Mouse (Mus musculus): ENCODE data around the gene Znhit2. TPM values are rescaled to one million over a fixed set of nuclear protein-coding genes. Genes with fewer than 3 reads are reported as not detected.
A peak's percentile ranks its signal among the peaks of the same experiment; 100 is the strongest.

The Znhit2 gene
- total and polyA plus RNA-seq, 3 experiments = 27.0 to 37.3 TPM; not detected in 1

DNA sequence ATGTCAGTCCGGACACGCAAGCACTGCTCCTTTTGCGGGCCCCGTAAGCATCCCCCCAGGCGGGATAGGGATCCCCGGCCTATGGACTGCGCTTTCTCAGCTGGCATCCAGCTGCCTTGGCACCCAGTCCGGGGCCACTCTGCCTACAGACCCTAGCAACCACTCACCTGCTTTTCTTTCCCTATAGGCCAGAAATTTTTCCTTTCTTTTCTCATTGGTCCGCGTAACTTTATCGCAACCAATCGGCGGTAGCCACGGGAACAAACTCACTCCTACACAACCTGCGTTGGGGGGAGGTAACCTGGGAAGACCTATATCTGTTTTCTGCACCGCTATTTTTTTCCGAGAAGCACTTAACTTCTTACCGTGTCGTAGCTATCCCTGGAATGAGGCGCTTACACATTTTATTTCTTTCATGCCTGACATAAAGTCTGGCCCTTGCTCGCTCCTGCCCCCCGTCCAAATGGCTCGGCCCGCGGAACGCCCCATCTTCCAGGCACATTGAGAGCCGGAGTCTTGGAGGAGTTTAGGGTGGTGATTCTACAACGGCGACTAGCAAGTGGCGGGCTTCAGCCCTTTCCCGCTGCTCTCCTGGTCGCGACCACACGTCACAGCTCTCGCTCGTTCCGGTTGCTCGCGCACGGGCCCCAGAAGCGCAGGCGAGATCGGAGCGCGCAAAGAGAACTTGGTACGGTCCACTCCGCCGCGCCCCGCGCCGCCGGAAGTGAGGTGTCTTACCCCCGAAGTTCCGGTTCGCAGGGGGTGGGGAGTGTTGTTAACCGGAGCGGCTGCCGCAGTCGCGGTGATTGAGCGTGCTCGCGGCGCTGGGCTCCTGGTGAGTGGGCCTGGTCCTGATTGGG is 14.5 kb upstream of the Znhit2 start, which contains the start of gene Syvn1:
Syvn1 (plus strand) TSS at position 283 of the 860 bp plus-strand sequence.
- peaks cover under 1 to 12% of the 10 kb centered on the region in 2 experiments; a peak in 2 of 4 replicates for H3K36me3 ChIP-seq (ENCODE audit: control insufficient read depth in 1 of 2, insufficient read depth in 2 of 2, low read length in 2 of 2)
- peaks cover 3 to 23% of the 10 kb centered on the region in 2 experiments; a peak in 3 of 4 replicates for H3K4me1 ChIP-seq (ENCODE audit: control insufficient read depth in 1 of 2, insufficient read depth in 2 of 2, low read length in 2 of 2)
- peaks cover 22% of the 10 kb centered on the region for H3K79me2 ChIP-seq (ENCODE audit: control insufficient read depth, insufficient read depth, low read length, poor library complexity)
- peak within 1 kb of the TSS; percentile 61 to 81 for H3K4me3 ChIP-seq (ENCODE audit: control insufficient read depth in 1 of 2, insufficient read depth in 1 of 2, low read depth in 2 of 2, low read length in 2 of 2)
- no peaks in the 10 kb centered on the region for H3K27me3 ChIP-seq (ENCODE audit: control insufficient read depth in 1 of 2, insufficient read depth in 2 of 2, low read length in 2 of 2)
- H3K9me3 ChIP-seq (replicated peaks; ENCODE audit: insufficient read depth, low read length) = no peaks in the 10 kb centered on the region
- peak; percentile 98 for DNase-seq (ENCODE audit: low read depth, low spot score)
- peak within 1 kb of the TSS; percentile 77 for H3K9ac ChIP-seq (ENCODE audit: control insufficient read depth, low read depth, low read length, poor library complexity, severe bottlenecking)
- peak within 1 kb of the TSS; percentile 94 for H3K27ac ChIP-seq (ENCODE audit: control insufficient read depth, low read depth, low read length)
- TF ChIP-seq TCF12 (IDR thresholded peaks at IDR 0.05; ENCODE audit: low read depth, low read length) = peak; percentile 53
- TF ChIP-seq KAT2A (conservative IDR thresholded peaks at IDR 0.05; ENCODE audit: low read depth, low read length) = peak; percentile 36; the same call in 1 of the 2 replicates
- no peak for TF ChIP-seq GABPA (IDR thresholded peaks at IDR 0.05; ENCODE audit: low read depth, low read length)
- peak; percentile 52 for TF ChIP-seq NRF1 (IDR thresholded peaks at IDR 0.05; ENCODE audit: insufficient read depth, low read depth, low read length, poor library complexity, severe bottlenecking)
- peak; percentile 59; the same call in 1 of the 2 replicates for TF ChIP-seq ELF1 (IDR thresholded peaks at IDR 0.05; ENCODE audit: low read depth, low read length)
- TF ChIP-seq TAL1 (IDR thresholded peaks at IDR 0.05; ENCODE audit: low read length) = no peak
- TF ChIP-seq HCFC1 (IDR thresholded peaks at IDR 0.05; ENCODE audit: low read depth, low read length) = peak; percentile 83
- TF ChIP-seq MXI1 (IDR thresholded peaks at IDR 0.05; ENCODE audit: low read depth, low read length) = peak; percentile 79
- no peak for TF ChIP-seq E2F4 (IDR thresholded peaks at IDR 0.05; ENCODE audit: borderline replicate concordance, low read depth, low read length)
- TF ChIP-seq EP300 (IDR thresholded peaks at IDR 0.05; ENCODE audit: low read depth in 1 of 2, low read length in 2 of 2) = no peak
- TF ChIP-seq BHLHE40 (IDR thresholded peaks at IDR 0.05; ENCODE audit: borderline replicate concordance, low read depth, low read length) = 0 out of 2 replicates have a peak, but pooled peaks have one; percentile 10
- TF ChIP-seq ZC3H11A (IDR thresholded peaks at IDR 0.05; ENCODE audit: low read depth, low read length) = no peak
- peak; percentile 50; the same call in 1 of the 2 replicates for TF ChIP-seq MAX (IDR thresholded peaks at IDR 0.05; ENCODE audit: low read length)
- peak; percentile 88 for TF ChIP-seq SIN3A (IDR thresholded peaks at IDR 0.05; ENCODE audit: low read length)
- TF ChIP-seq ZMIZ1 (IDR thresholded peaks at IDR 0.05; ENCODE audit: low read depth, low read length) = peak; percentile 83
- peak; percentile 95 for TF ChIP-seq CHD2 (IDR thresholded peaks at IDR 0.05; ENCODE audit: low read length)
- peak; percentile 92 for TF ChIP-seq MAZ (IDR thresholded peaks at IDR 0.05; ENCODE audit: low read depth, low read length)
- peak; percentile 73 to 86 for TF ChIP-seq POLR2A (IDR thresholded peaks at IDR 0.05; ENCODE audit: control insufficient read depth in 1 of 2, insufficient read depth in 1 of 2, low read depth in 1 of 2, low read length in 2 of 2, poor library complexity in 1 of 2)
- TF ChIP-seq MYC (IDR thresholded peaks at IDR 0.05; ENCODE audit: low read depth, low read length) = 0 out of 2 replicates have a peak, but pooled peaks have one; percentile 18
- no peak; the same call in 1 of the 2 replicates for TF ChIP-seq MAFK (IDR thresholded peaks at IDR 0.05; ENCODE audit: borderline replicate concordance, low read depth, low read length)
- no peak for TF ChIP-seq JUND (IDR thresholded peaks at IDR 0.05; ENCODE audit: low read depth, low read length)
- TF ChIP-seq POLR2AphosphoS5 (IDR thresholded peaks at IDR 0.05; ENCODE audit: borderline replicate concordance, low read depth, low read length) = no peak; the same call in 1 of the 2 replicates
- TF ChIP-seq CTCF (IDR thresholded peaks at IDR 0.05 in 2 of 3, conservative IDR thresholded peaks at IDR 0.05 in 1 of 3; ENCODE audit: control insufficient read depth in 1 of 3, insufficient read depth in 1 of 3, low read depth in 2 of 3, low read length in 3 of 3, poor library complexity in 1 of 3, severe bottlenecking in 1 of 3) = no peak
- TF ChIP-seq SMC3 (IDR thresholded peaks at IDR 0.05; ENCODE audit: low read depth, low read length) = no peak
- TF ChIP-seq TBP (IDR thresholded peaks at IDR 0.05; ENCODE audit: low read depth, low read length) = peak; percentile 96
- no peak for TF ChIP-seq MEF2A (IDR thresholded peaks at IDR 0.05; ENCODE audit: extremely low read depth, insufficient replicate concordance, low read depth, low read length, poor library complexity, severe bottlenecking)
- no peak for TF ChIP-seq USF2 (IDR thresholded peaks at IDR 0.05; ENCODE audit: borderline replicate concordance in 1 of 2, insufficient read depth in 1 of 2, low read depth in 1 of 2, low read length in 2 of 2)
- TF ChIP-seq CHD1 (IDR thresholded peaks at IDR 0.05; ENCODE audit: low read depth, low read length) = peak; percentile 98
- peak; percentile 84 for TF ChIP-seq ETS1 (IDR thresholded peaks at IDR 0.05; ENCODE audit: low read depth, low read length)
- peak; percentile 63 for TF ChIP-seq NELFE (IDR thresholded peaks at IDR 0.05; ENCODE audit: low read depth, low read length)
- TF ChIP-seq RCOR1 (IDR thresholded peaks at IDR 0.05; ENCODE audit: low read depth, low read length) = no peak
- no peak for TF ChIP-seq RAD21 (IDR thresholded peaks at IDR 0.05; ENCODE audit: low read depth, low read length)
- no peak for TF ChIP-seq ZKSCAN1 (IDR thresholded peaks at IDR 0.05; ENCODE audit: low read depth, low read length)
- TF ChIP-seq ZNF384 (IDR thresholded peaks at IDR 0.05; ENCODE audit: low read depth, low read length) = peak; percentile 69
- TF ChIP-seq MYB (IDR thresholded peaks at IDR 0.05; ENCODE audit: low read depth, low read length) = no peak

Data from MEL (cell line).